Mouse (Mus musculus): ENCODE data around the gene Hoxc9.

DNA sequence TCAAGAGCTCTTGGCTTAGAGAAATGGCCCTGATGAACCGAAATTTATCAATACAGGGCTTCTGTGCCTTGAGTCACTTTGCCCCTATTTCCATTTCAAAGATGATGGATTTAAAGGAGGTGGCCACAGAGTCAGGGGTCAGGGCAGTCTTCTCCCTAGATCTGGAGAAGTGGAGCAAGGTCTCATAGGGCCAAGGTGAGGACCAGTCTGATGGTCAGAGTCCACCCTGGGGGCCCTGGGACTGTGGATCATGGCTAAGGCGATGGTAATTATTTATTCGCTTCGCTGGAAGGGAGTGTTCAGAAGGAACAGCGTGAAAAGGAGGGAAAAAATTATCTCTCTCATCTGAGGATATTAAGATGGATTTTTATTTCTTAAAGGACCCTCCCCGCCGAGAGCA, 1.2 kb upstream of the Hoxc9 start:
- TF ChIP-seq CTCF (IDR thresholded peaks at IDR 0.05; ENCODE audit: low read depth), result no peak
- no peak for TF ChIP-seq EP300 (IDR thresholded peaks at IDR 0.05; ENCODE audit: low read depth)
